Mouse (Mus musculus) olfactory bulb, adult 2 months (tissue): ENCODE data around the gene Serpinb1a.

Source experiments
- CTCF ChIP-seq: fragments of 200-500 bp; IDR thresholded peaks from 2 replicates; pipeline ENCODE4 v1.5.1; 2012; ENCODE audit warnings: low read depth, mild to moderate bottlenecking, low read length, moderate library complexity; ENCODE audit not compliant: insufficient read depth
- POLR2A ChIP-seq: fragments of 200-500 bp; IDR thresholded peaks from 2 replicates; pipeline ENCODE4 v1.6.1; 2012; ENCODE audit warnings: mild to moderate bottlenecking, low read depth, low read length, moderate library complexity; ENCODE audit not compliant: insufficient read depth

- TF ChIP-seq POLR2A (no peak), CTCF (no peak)
Observed at GRCm38 (mm10) chr13:32839314-32839713, 11.7 kb downstream of the Serpinb1a start.
